Mouse (Mus musculus): ENCODE data around the gene Tcte2. TPM values are rescaled to one million over a fixed set of nuclear protein-coding genes. Genes with fewer than 3 reads are reported as not detected.
"Not testable (repeated sequence)": the region's sequence is repeated elsewhere in the genome, so short reads cannot be mapped to it uniquely, and the experiment has no call there.

The Tcte2 gene
- polyA plus RNA-seq, 1 experiment from 2014 or later, result 4.9 TPM

DNA sequence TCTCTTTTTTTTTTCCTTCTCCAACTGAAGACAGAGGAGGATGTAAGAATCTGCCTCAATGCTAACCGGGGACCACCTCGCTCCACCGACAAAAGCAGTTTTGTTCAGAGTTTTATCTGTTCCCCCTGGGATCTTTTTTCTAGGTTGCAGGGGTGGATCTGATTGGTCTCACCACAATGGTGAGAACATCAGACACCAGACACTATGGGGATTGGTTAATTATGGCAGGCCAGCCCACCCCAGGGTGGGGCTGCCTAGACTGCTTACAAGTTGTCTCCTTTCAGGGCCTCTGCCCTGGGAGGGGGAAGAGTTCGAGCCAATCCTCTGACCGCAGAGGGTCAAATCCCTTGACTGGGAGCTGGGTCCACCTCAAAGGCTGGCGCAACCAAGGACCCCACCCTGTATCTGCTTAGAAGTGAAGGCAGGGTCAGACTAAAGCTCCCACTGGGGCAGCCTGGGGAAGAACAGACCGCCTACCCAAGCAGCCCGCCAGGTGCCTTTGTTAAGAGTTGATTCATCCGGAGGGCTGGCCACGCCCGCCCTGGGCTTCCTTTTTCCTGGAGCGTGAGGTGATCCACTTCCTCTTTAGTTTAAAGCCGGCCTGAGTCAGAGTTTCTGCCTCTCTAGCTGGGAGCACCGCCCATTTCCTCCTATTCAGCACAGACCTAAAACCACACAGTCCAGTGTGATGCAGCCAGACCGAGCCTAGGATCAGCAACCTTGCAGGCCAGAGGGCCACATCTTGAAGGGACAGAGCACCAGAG, 78.0 kb downstream of the Tcte2 start:
- peaks cover 40% of the 10 kb centered on the region for H3K4me1 ChIP-seq (replicated peaks)
- peak overlapping the region; percentile 64 for H3K4me2 ChIP-seq
- peak overlapping the region; percentile 96 for H3K27ac ChIP-seq (ENCODE audit: poor library complexity, severe bottlenecking)
- 0 out of 2 replicates have a peak, but pooled peaks cover 3% of the 10 kb centered on the region for H3K36me3 ChIP-seq
- H3K4me3 ChIP-seq, result peak overlapping the region; percentile 48
- ATAC-seq (ENCODE audit: insufficient number of reproducible peaks, low FRiP score), result peak; percentile 92
- H3K9me3 ChIP-seq (replicated peaks), result no peaks in the 10 kb centered on the region
- H3K27me3 ChIP-seq (replicated peaks), result no peaks in the 10 kb centered on the region
- 17% methylated on average over 15 of the region's 15 CpGs for WGBS
- H3K9ac ChIP-seq, result peak overlapping the region; percentile 74

DNA sequence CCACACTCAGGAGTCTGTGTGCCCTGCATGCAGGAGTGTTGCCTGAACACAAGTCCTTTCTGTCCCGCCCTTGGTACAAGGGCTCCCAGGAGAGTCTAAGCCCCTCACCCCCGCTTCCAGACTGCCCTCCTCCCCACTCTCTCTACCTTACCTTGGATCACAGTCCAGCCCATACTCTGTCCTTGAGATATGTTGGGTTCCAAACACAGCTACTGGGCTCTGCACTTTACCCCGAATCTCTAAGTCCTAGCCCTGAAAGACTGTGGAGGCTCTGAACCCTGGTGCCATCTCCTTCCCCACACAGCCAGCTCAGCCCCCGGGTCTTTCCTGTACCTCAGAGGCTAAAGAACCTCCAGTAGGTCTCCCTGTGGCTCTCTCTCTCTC, 78.6 kb downstream of the Tcte2 start:
- H3K27me3 ChIP-seq (replicated peaks), result no peaks in the 10 kb centered on the region
- peak overlapping the region; percentile 48 for H3K4me3 ChIP-seq
- peaks cover 44% of the 10 kb centered on the region for H3K4me1 ChIP-seq (replicated peaks)
- H3K4me2 ChIP-seq, result peak overlapping the region; percentile 64
- ATAC-seq (ENCODE audit: insufficient number of reproducible peaks, low FRiP score), result peak; percentile 4
- H3K9ac ChIP-seq, result peak overlapping the region; percentile 74
- H3K27ac ChIP-seq (ENCODE audit: poor library complexity, severe bottlenecking), result peak overlapping the region; percentile 96
- WGBS, result 14% methylated on average over 4 of the region's 4 CpGs
- H3K9me3 ChIP-seq (replicated peaks), result no peaks in the 10 kb centered on the region
- 0 out of 2 replicates have a peak, but pooled peaks cover 3% of the 10 kb centered on the region for H3K36me3 ChIP-seq

DNA sequence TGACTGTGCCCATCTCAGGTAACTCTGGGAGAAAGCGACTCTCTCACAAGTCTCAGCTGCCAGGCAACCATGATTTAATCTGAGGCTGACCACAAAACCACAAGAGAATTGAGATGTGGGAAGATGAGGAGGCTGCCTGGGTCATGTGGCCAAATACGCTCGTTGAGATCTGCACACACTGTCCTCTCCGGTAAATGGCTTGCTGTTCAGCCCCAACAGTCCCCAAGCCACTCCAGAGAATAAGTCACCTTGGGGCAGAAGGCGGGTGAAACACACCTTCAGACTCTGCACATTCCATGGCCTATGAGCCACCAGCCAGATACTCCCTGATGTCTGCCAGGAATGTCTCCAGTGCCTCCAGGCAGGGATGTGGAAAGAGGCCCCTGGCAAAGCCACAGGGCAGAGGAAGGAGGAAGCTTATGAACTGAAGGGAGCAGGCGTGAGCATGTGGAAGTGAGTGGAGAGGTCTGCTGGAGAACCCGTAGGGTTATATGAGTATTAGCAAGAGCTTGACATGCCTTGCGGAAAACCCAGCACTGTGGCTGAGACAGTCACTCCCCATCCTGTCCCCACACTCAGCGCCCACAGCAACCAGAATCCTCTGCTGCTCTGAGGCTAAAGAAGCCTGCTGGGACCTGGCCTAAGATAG, 79.1 kb downstream of the Tcte2 start:
- Histone ChIP-seq H3K27me3 (replicated peaks) (no peaks in the 10 kb centered on the region), H3K4me2 (peak overlapping the region; percentile 64), H3K4me3 (peak overlapping the region; percentile 48), H3K36me3 (0 out of 2 replicates have a peak, but pooled peaks cover 3% of the 10 kb centered on the region), H3K27ac (ENCODE audit: poor library complexity, severe bottlenecking) (peak overlapping the region; percentile 96), H3K9me3 (replicated peaks) (no peaks in the 10 kb centered on the region), H3K9ac (peak overlapping the region; percentile 74), H3K4me1 (replicated peaks) (peaks cover 45% of the 10 kb centered on the region)
- 37% methylated on average over 9 of the region's 9 CpGs for WGBS
- ATAC-seq (ENCODE audit: insufficient number of reproducible peaks, low FRiP score), result peak; percentile 37

DNA sequence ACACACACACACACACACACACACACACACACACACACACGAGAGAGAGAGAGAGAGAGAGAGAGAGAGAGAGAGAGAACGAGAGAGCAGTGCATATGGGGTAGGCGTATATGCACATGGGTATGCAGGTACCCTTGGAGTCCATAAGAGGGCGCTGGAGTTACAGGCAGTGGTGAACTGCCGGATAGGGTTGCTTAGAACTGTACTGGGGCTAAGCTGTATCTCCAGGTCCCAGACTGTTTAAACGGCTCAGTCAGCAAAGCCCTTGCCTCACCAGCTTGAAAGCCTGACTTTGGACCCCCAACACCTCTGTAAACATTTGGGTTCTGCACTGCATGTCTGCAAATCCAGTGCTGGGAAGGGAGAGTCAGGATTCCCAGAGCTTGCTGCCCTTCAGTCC, 79.9 kb downstream of the Tcte2 start:
- ATAC-seq (ENCODE audit: insufficient number of reproducible peaks, low FRiP score), result no peak
- Histone ChIP-seq H3K4me2 (peak overlapping the region; percentile 64; the same call in 1 of the 2 replicates), H3K4me3 (peak overlapping the region; percentile 48; the same call in 1 of the 2 replicates)

DNA sequence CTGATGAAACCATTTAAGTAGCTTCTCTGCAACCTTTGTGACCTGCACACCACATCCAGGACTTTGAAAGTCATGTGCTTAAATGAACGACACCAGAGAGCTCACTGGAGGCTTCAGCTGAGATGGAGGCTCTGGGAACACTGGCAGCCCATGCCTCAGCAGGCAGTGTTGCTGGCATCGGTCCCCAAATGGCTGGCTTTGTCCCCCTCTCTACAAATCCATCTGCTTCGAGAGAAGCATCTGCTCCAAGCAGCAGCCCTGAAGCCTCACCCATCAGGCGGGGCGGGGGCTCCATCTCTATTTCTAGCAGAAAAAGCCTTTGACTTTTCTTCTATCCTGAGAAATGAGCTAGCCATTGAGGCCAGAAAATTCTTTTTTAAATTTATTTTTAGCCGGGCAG, 80.5 kb downstream of the Tcte2 start:
- no peak for ATAC-seq (ENCODE audit: insufficient number of reproducible peaks, low FRiP score)
- 83% methylated on average over 6 of the region's 6 CpGs for WGBS

More for the DNA sequence above, 79.9 kb downstream of the Tcte2 start:
- 0 out of 2 replicates have a peak, but pooled peaks cover 3% of the 10 kb centered on the region for H3K36me3 ChIP-seq
- H3K27ac ChIP-seq (ENCODE audit: poor library complexity, severe bottlenecking), result 0 out of 2 replicates have a peak overlapping the region, but pooled peaks have one; percentile 96
- no peaks in the 10 kb centered on the region for H3K9me3 ChIP-seq (replicated peaks)
- no peaks in the 10 kb centered on the region for H3K27me3 ChIP-seq (replicated peaks)
- H3K9ac ChIP-seq, result no peak overlapping the region
- WGBS, result 84% methylated on average over 6 of the region's 6 CpGs
- peaks cover 52% of the 10 kb centered on the region for H3K4me1 ChIP-seq (replicated peaks)

DNA sequence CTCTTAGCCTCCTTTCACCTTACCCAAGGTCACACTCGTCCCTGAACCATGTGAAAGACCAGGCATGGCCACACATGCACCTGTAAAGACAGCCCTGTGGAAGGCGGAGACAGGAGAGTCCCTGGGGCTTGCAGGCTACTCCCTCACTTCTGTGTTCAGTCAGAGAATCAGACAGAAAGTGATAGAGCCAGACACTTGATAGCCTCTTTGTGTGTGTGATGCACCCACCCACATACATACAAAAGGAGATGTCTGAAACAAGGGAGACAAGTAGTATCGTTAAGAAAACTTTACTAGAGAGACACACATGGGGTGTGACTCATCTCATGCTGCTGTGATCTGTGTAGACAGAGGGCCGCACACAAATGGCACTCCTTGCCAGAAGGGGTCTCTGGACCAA, 81.3 kb downstream of the Tcte2 start:
- Histone ChIP-seq H3K36me3 (0 out of 2 replicates have a peak, but pooled peaks cover 3% of the 10 kb centered on the region), H3K4me3 (no peak overlapping the region), H3K9me3 (replicated peaks) (no peaks in the 10 kb centered on the region), H3K27me3 (replicated peaks) (no peaks in the 10 kb centered on the region), H3K4me1 (replicated peaks) (peaks cover 55% of the 10 kb centered on the region), H3K27ac (ENCODE audit: poor library complexity, severe bottlenecking) (0 out of 2 replicates have a peak overlapping the region, but pooled peaks have one; percentile 6), H3K4me2 (no peak overlapping the region), H3K9ac (no peak overlapping the region)
- no peak for ATAC-seq (ENCODE audit: insufficient number of reproducible peaks, low FRiP score)
- 59% methylated on average over 4 of the region's 4 CpGs for WGBS

More for the DNA sequence above, 80.5 kb downstream of the Tcte2 start:
- Histone ChIP-seq H3K36me3 (0 out of 2 replicates have a peak, but pooled peaks cover 3% of the 10 kb centered on the region), H3K9ac (no peak overlapping the region), H3K9me3 (replicated peaks) (no peaks in the 10 kb centered on the region), H3K27me3 (replicated peaks) (no peaks in the 10 kb centered on the region), H3K4me1 (replicated peaks) (peaks cover 55% of the 10 kb centered on the region), H3K4me3 (no peak overlapping the region), H3K4me2 (no peak overlapping the region), H3K27ac (ENCODE audit: poor library complexity, severe bottlenecking) (no peak overlapping the region)

DNA sequence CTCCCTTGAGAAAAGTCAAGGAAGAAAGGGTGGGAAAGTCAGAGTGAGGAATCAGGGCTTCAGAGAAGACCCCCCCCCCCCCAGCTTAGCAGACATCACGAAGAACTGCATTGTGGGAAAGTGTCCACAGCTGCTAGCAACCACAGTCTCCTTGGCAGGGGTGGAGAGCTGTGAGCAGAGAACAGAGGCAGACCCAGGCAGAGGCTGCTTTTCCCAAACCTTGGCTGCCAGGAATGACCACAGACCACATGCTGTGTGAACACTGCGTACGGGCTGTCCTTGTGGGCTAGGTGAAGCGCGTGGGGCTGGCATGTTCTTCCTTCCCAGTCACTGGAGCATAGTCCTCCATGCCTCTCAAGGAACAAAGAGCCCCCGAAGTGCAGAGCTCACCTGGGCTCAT, 81.9 kb downstream of the Tcte2 start:
- H3K27ac ChIP-seq (ENCODE audit: poor library complexity, severe bottlenecking), result no peak overlapping the region
- ATAC-seq (ENCODE audit: insufficient number of reproducible peaks, low FRiP score), result no peak
- no peaks in the 10 kb centered on the region for H3K27me3 ChIP-seq (replicated peaks)

DNA sequence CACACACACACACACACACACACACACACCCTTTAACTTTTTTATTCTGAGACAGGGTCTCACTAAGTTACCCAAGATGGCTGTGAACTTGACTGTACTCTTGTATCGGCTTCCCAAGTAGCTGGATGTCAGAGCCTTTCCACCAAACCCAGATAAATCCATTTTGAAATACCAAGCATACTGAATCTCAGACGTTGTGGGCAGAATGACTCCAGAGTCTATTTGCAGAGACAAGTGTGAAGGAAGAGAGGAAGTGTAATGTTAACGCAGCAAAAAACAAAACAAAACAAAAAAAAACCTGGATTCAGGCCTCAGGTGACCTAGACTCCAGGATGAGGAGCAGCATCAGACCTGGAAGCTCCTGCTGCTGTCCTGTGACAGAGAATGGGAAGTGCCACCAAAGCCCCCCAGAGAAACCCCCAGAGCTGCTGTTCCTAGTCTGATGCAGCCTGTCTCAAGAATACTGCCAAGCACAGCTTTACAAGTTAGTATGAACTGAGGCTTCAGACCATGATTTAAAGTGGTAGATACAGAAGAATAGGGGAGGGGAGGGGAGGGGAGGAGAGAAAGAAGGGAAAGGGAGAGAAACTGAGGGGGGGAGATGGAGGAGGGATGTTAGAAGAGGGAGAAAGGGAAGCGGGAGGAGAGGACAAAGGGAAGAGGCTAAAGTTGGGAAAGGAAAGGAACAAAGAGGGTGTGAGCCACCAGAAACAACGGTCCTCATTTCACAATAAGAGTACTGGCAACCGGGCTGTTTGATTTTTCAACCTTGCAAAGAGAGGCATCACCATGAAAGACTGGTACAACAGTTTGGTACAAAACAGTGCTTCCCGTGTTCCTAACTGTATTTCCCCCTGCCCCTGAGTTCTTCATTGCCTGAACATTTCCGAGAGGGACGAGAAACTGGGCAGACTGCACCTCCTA, 84.1 kb downstream of the Tcte2 start:
- H3K4me2 ChIP-seq, result peak overlapping the region; percentile 36
- peak overlapping the region; percentile 88 for H3K27ac ChIP-seq (ENCODE audit: poor library complexity, severe bottlenecking)
- ATAC-seq (ENCODE audit: insufficient number of reproducible peaks, low FRiP score), result no peak
- H3K4me1 ChIP-seq (replicated peaks), result peaks cover 42% of the 10 kb centered on the region
- 0 out of 2 replicates have a peak, but pooled peaks cover 3% of the 10 kb centered on the region for H3K36me3 ChIP-seq
- H3K4me3 ChIP-seq, result no peak overlapping the region
- H3K9me3 ChIP-seq (replicated peaks), result no peaks in the 10 kb centered on the region
- peak overlapping the region; percentile 54; the same call in 1 of the 2 replicates for H3K9ac ChIP-seq
- WGBS, result 34% methylated on average over 9 of the region's 9 CpGs
- no peaks in the 10 kb centered on the region for H3K27me3 ChIP-seq (replicated peaks)

More for the DNA sequence above, 81.9 kb downstream of the Tcte2 start:
- Histone ChIP-seq H3K4me1 (replicated peaks) (peaks cover 55% of the 10 kb centered on the region), H3K4me3 (no peak overlapping the region), H3K4me2 (no peak overlapping the region), H3K36me3 (0 out of 2 replicates have a peak, but pooled peaks cover 3% of the 10 kb centered on the region), H3K9me3 (replicated peaks) (no peaks in the 10 kb centered on the region), H3K9ac (no peak overlapping the region)
- WGBS, result 89% methylated on average over 6 of the region's 6 CpGs

DNA sequence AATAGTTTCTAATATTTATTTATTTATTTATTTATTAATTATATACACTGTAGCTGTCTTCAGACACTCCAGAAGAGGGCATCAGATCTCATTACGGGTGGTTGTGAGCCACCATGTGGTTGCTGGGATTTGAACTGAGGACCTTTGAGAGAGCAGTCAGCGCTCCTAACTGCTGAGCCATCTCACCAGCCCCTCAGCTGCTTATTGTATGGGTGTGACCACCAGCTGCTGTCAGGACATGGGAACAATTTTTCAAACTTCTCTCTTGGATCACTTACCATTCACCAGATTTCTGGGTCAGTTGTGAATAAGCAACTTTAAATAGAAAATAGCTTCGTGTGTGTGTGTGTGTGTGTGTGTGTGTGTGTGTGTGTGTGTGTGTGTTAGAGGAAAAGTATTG, 85.5 kb downstream of the Tcte2 start:
- not testable (repeated sequence) for ATAC-seq (ENCODE audit: insufficient number of reproducible peaks, low FRiP score)

DNA sequence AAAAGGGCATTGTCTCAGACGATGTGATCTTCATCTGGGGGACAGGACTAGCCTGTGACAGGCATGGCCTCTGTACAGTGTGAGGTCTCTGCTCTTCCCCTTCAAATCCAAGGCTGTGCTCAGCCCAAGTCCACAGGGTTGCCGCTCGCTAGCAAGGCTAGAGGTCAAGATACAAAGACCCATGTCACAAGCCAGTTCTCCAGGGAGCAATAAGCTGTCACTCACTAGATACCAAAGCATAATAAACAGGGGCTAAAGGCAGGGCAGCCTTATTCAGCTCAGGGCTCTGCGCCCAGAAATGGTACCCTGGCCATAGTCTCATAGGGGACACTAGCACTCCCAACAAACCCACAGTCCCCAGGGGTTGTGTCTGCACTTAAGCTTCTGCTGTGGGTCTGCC, 86.0 kb downstream of the Tcte2 start:
- Histone ChIP-seq H3K36me3 (0 out of 2 replicates have a peak, but pooled peaks cover 3% of the 10 kb centered on the region), H3K4me1 (replicated peaks) (peaks cover 42% of the 10 kb centered on the region), H3K27me3 (replicated peaks) (no peaks in the 10 kb centered on the region), H3K4me3 (no peak overlapping the region), H3K9ac (no peak overlapping the region), H3K27ac (ENCODE audit: poor library complexity, severe bottlenecking) (no peak overlapping the region), H3K9me3 (replicated peaks) (no peaks in the 10 kb centered on the region), H3K4me2 (no peak overlapping the region)
- ATAC-seq (ENCODE audit: insufficient number of reproducible peaks, low FRiP score), result no peak
- 54% methylated on average over 4 of the region's 4 CpGs for WGBS

More for the DNA sequence above, 85.5 kb downstream of the Tcte2 start:
- H3K9me3 ChIP-seq (replicated peaks); H3K4me2 ChIP-seq; H3K36me3 ChIP-seq; H3K9ac ChIP-seq; H3K27ac ChIP-seq (ENCODE audit: poor library complexity, severe bottlenecking); H3K27me3 ChIP-seq (replicated peaks); H3K4me3 ChIP-seq: not testable (repeated sequence)
- 91% methylated on average over 3 of the region's 3 CpGs for WGBS
- peaks cover 40% of the 10 kb centered on the region for H3K4me1 ChIP-seq (replicated peaks)

All from heart, embryonic 12.5 days (tissue).